Mouse (Mus musculus) lung, embryonic 16.5 days (tissue): ENCODE results near the gene Secisbp2. TPM values are rescaled to one million over a fixed set of nuclear protein-coding genes. Genes with fewer than 3 reads are reported as not detected.

Experiments used
- ATAC-seq: fragments of 200-750 bp; cut with Nextera tagmentation; 2 replicates; pipeline ENCODE4 v1.8.0; 2017; ENCODE audit warnings: low read depth, mild to moderate bottlenecking, moderate library complexity
- H3K27ac ChIP-seq: fragments of 300-500 bp; sonication (generic); 2 replicates; pipeline ENCODE4 v1.5.1; 2014; ENCODE audit warnings: mild to moderate bottlenecking, control low read depth, low read length
- H3K27me3 ChIP-seq: fragments of 300-500 bp; sonication (generic); 2 replicates; pipeline ENCODE4 v1.6.1; 2014; ENCODE audit warnings: low read depth, low read length, mixed read lengths; ENCODE audit not compliant: control insufficient read depth, insufficient read depth
- H3K36me3 ChIP-seq: fragments of 300-500 bp; sonication (generic); 2 replicates; pipeline ENCODE4 v1.6.1; 2014; ENCODE audit warnings: low read length; ENCODE audit not compliant: control insufficient read depth, insufficient read depth
- H3K4me1 ChIP-seq: fragments of 300-500 bp; sonication (generic); replicated peaks from 2 replicates; pipeline ENCODE4 v1.6.1; 2014; ENCODE audit warnings: low read length, mixed read lengths; ENCODE audit not compliant: control insufficient read depth, insufficient read depth
- H3K4me2 ChIP-seq: fragments of 300-500 bp; sonication (generic); 2 replicates; pipeline ENCODE4 v1.6.1; 2014; ENCODE audit warnings: low read depth, low read length, control low read depth
- H3K4me3 ChIP-seq: fragments of 300-500 bp; sonication (generic); 2 replicates; pipeline ENCODE4 v1.5.1; 2014; ENCODE audit warnings: mild to moderate bottlenecking, low read length, control low read depth
- H3K9ac ChIP-seq: fragments of 300-500 bp; sonication (generic); 2 replicates; pipeline ENCODE4 v1.6.1; 2014; ENCODE audit warnings: low read length, control low read depth
- H3K9me3 ChIP-seq: fragments of 300-500 bp; sonication (generic); 2 replicates; pipeline ENCODE4 v1.6.1; 2016; ENCODE audit warnings: low read length; ENCODE audit not compliant: control insufficient read depth
- WGBS: fragments of 180-500 bp; shearing (Covaris S2); extraction: QIAGEN DNeasy Blood & Tissue Kit; methylation state at CpG from one replicate; pipeline ENCODE4 v1.1.7; 2014; 5-methylcytosine and 5-hydroxymethylcytosine counted together
- polyA plus RNA-seq: library from polyadenylated mRNA; unstranded; fragments of >200 nt; fragmentation: Nextera tagmentation; extraction: Ambion mirVana; gene quantifications from 2 replicates; pipeline ENCODE4 v1.2.1, GENCODE M21; 2015

The Secisbp2 gene
- polyA plus RNA-seq, 1 experiment from 2014 or later: 28.3 TPM

GRCm38 (mm10) chr13:51731474-51731873 lies 80.0 kb downstream of the Secisbp2 start:
- no peak for ATAC-seq
- H3K4me3 ChIP-seq: no peak overlapping the region
- no peaks in the 10 kb centered on the region for H3K27me3 ChIP-seq
- no peak overlapping the region for H3K4me2 ChIP-seq
- no peak overlapping the region for H3K9ac ChIP-seq
- H3K27ac ChIP-seq: no peak overlapping the region
- no peaks in the 10 kb centered on the region for H3K9me3 ChIP-seq
- WGBS: 90% methylated on average over 7 of the region's 7 CpGs
- H3K36me3 ChIP-seq: no peaks in the 10 kb centered on the region
- peaks cover 12% of the 10 kb centered on the region for H3K4me1 ChIP-seq

- no peak overlapping the region for H3K4me3 ChIP-seq
- 68% methylated on average over 14 of the region's 14 CpGs for WGBS
These were observed 80.7 kb downstream of the Secisbp2 start for GRCm38 (mm10) chr13:51732097-51732664.

More at GRCm38 (mm10) chr13:51732097-51732664, 80.7 kb downstream of the Secisbp2 start:
- no peak overlapping the region for H3K4me2 ChIP-seq
- ATAC-seq: no peak
- H3K9ac ChIP-seq: no peak overlapping the region
- no peaks in the 10 kb centered on the region for H3K9me3 ChIP-seq
- no peaks in the 10 kb centered on the region for H3K36me3 ChIP-seq
- no peak overlapping the region for H3K27ac ChIP-seq
- peaks cover 14% of the 10 kb centered on the region for H3K4me1 ChIP-seq
- no peaks in the 10 kb centered on the region for H3K27me3 ChIP-seq

Other genes with a start within 250 kb of the Secisbp2 start
- 109 and 117 TPM in 2 replicates for gene S1pr3, start 243.1 kb upstream of the Secisbp2 start, polyA plus RNA-seq
- gene Shc3, start 82.3 kb upstream of the Secisbp2 start, polyA plus RNA-seq: not detected in 2 replicates
- gene Cks2, start 6.5 kb upstream of the Secisbp2 start, polyA plus RNA-seq: 350 and 356 TPM in 2 replicates
- gene Sema4d, start 142.1 kb downstream of the Secisbp2 start, polyA plus RNA-seq: 9.0 and 9.8 TPM in 2 replicates
- 74.4 and 92.3 TPM in 2 replicates for gene Gadd45g, start 195.0 kb downstream of the Secisbp2 start, polyA plus RNA-seq